Mouse (Mus musculus): ENCODE results near the gene Ppil3. TPM values are rescaled to one million over a fixed set of nuclear protein-coding genes. Genes with fewer than 3 reads are reported as not detected.

The Ppil3 gene
- polyA plus RNA-seq, 1 experiment, result 0.43 TPM

DNA sequence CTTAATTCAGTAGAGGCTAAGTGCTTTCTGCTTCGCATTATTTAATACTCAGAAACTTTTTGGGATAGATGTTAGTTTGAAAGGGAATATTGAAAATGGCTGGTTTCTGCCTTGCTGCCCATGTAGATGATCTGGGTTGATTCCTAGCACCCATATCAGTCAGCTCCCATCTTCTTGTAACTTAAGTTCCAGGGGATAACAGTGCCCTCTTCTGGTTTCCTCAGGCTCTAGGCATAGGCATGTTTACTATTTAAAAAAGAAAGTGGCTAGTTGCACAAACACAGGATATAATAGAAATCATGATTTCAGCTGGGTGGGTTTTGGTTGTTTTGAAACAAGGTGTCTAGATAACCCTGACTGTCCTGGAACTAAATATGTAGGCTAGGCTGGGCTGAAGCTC is 49.1 kb downstream of the Ppil3 start:
- Histone ChIP-seq H3K9me3 (ENCODE audit: control insufficient read depth, low read length) (no peaks in the 10 kb centered on the region), H3K36me3 (ENCODE audit: control insufficient read depth) (peaks cover 66% of the 10 kb centered on the region), H3K4me1 (ENCODE audit: control insufficient read depth) (peaks cover 32% of the 10 kb centered on the region), H3K4me3 (replicated peaks) (no peak overlapping the region), H3K27me3 (ENCODE audit: control insufficient read depth) (no peaks in the 10 kb centered on the region)
- TF ChIP-seq GATA1 (IDR thresholded peaks at IDR 0.05; ENCODE audit: low read length) (no peak), TAL1 (IDR thresholded peaks at IDR 0.05; ENCODE audit: low read length) (no peak)

DNA sequence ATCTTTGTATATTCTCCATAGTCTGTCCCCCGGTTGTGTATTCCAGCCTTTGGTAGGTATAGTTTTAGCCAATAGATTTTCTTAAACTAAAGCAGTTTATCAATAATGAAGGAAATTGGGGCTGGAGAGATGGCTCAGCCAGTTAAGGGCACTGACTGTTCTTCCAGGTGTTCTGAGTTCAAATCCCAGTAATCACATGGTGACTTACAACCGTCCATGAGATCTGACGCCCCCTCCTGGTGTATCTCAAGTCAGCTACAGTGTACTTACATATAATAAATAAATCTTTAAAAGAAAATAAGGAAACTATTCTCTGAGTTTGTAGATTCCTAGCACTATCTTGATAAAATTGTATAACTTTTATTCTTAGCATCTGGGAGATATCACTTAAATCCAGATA is 49.9 kb downstream of the Ppil3 start:
- Histone ChIP-seq H3K4me3 (replicated peaks) (no peak overlapping the region), H3K36me3 (ENCODE audit: control insufficient read depth) (peaks cover 58% of the 10 kb centered on the region), H3K9me3 (ENCODE audit: control insufficient read depth, low read length) (no peaks in the 10 kb centered on the region), H3K27me3 (ENCODE audit: control insufficient read depth) (no peaks in the 10 kb centered on the region), H3K4me1 (ENCODE audit: control insufficient read depth) (peaks cover 34% of the 10 kb centered on the region)
- TF ChIP-seq GATA1 (IDR thresholded peaks at IDR 0.05; ENCODE audit: low read length) (no peak), TAL1 (IDR thresholded peaks at IDR 0.05; ENCODE audit: low read length) (no peak)

DNA sequence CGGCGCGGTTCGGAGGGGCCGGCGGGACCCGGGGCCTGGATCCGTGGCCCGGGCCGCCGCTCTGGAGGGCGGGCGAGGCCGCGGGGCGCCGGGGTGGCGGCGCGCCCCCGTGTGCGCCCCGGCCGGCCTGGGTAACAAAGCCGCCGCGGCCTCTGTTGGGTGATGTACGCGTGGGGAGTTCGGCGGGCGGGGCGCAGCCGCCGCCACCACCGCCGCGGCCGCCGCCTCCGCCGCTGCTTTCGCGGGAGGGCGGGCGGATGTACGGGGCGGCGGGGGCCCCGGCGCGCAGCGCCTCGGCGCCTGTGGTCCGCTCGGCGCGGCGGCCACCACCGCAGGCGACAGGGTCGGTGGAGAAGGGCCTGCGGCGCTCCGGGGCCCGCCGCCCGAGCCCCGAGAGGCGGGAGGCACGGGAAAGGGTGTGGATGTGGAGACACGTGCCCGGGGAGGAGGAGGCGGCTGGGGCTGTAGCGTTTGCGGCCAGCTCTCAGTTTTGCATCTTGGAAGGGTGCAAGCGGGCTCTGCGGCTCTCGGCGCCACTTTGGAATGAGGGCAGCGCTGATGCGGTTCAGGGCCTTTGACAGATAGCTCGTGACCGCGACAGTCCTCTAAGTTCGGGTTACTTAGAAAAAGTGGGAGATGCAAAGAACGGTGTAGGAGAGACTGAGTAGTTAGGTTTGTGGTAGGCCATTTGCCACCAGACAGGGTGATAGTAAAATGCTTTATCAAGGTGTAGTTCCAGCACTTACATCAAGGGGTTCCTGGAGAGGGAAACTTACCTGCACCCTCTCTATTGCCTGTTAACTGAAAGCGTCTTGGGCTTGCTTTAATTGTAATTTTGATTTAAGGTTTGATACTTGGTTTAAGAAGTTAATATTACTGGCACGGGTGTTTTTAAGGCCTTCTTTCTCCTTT is 51.7 kb downstream of the Ppil3 start:
- Histone ChIP-seq H3K36me3 (ENCODE audit: control insufficient read depth) (peaks cover 40% of the 10 kb centered on the region), H3K9me3 (ENCODE audit: control insufficient read depth, low read length) (no peaks in the 10 kb centered on the region), H3K4me3 (replicated peaks) (peak overlapping the region; percentile 92), H3K27me3 (ENCODE audit: control insufficient read depth) (no peaks in the 10 kb centered on the region), H3K4me1 (ENCODE audit: control insufficient read depth) (peaks cover 34% of the 10 kb centered on the region)
- no peak for TF ChIP-seq GATA1 (IDR thresholded peaks at IDR 0.05; ENCODE audit: low read length)
- TF ChIP-seq TAL1 (IDR thresholded peaks at IDR 0.05; ENCODE audit: low read length), result no peak

DNA sequence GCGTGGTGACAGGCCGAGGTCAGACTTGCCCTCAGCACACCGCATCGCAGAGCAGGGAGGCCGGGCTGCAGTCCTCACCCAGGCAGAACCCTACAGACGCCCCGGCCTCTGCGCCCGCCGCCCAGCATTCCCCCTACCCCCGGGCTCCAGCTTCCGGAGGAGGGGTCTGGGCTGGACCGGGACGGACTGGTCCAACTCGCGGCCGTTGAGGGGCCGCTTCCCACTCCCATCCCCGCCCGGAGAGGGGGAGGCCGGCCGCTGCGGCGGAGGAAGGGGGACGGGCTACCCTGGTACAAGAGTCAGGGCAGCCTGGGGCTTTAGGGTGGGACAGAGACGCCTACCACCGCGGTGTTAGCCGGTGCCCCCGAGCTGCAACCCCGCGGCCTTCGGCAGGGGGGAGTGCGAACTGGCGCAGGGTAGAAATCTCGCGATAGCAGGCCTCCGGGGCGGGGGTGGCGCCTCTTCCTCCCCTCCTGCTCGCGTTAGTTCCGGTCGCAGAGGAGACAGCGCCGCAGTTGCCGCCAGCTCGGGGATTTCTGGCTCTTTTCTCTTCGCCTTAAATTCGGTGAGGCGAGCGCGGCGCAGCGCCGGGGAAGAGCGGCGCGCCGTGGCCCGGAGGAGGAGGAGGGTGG is 52.5 kb downstream of the Ppil3 start, which contains the start of gene Bzw1:
Bzw1 (plus strand) TSS at position 247 of the 632 bp plus-strand sequence.
- H3K36me3 ChIP-seq (ENCODE audit: control insufficient read depth), result peaks cover 32% of the 10 kb centered on the region
- H3K4me1 ChIP-seq (ENCODE audit: control insufficient read depth), result peaks cover 34% of the 10 kb centered on the region
- no peaks in the 10 kb centered on the region for H3K9me3 ChIP-seq (ENCODE audit: control insufficient read depth, low read length)
- TF ChIP-seq TAL1 (IDR thresholded peaks at IDR 0.05; ENCODE audit: low read length) (no peak), GATA1 (IDR thresholded peaks at IDR 0.05; ENCODE audit: low read length) (no peak)
- no peaks in the 10 kb centered on the region for H3K27me3 ChIP-seq (ENCODE audit: control insufficient read depth)
- H3K4me3 ChIP-seq (replicated peaks), result peak within 1 kb of the TSS; percentile 92

DNA sequence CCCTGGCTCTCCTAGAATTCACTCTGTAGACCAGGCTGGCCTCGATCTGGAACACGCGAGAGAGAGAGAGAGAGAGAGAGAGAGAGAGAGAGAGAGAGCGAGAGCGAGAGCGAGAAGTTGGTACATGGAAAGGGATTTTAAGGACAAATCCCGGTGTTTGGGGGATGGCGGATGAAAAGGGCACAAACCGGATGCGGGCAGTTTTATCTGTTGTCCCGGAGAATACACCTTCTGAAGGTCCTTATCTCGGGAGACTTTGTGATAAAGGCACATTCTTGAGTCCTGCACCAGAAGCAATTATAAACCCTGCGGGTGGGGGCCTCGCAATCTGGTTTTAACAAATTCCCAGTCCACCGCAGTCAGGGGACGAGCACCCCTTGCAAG is 53.0 kb downstream of the Ppil3 start:
- H3K36me3 ChIP-seq (ENCODE audit: control insufficient read depth), result peaks cover 27% of the 10 kb centered on the region
- no peak for TF ChIP-seq TAL1 (IDR thresholded peaks at IDR 0.05; ENCODE audit: low read length)
- 0 out of 2 replicates have a peak, but pooled peaks have one; percentile 12 for TF ChIP-seq GATA1 (IDR thresholded peaks at IDR 0.05; ENCODE audit: low read length)
- H3K4me3 ChIP-seq (replicated peaks), result peak overlapping the region; percentile 92
- H3K9me3 ChIP-seq (ENCODE audit: control insufficient read depth, low read length), result no peaks in the 10 kb centered on the region
- peaks cover 34% of the 10 kb centered on the region for H3K4me1 ChIP-seq (ENCODE audit: control insufficient read depth)
- H3K27me3 ChIP-seq (ENCODE audit: control insufficient read depth), result no peaks in the 10 kb centered on the region

DNA sequence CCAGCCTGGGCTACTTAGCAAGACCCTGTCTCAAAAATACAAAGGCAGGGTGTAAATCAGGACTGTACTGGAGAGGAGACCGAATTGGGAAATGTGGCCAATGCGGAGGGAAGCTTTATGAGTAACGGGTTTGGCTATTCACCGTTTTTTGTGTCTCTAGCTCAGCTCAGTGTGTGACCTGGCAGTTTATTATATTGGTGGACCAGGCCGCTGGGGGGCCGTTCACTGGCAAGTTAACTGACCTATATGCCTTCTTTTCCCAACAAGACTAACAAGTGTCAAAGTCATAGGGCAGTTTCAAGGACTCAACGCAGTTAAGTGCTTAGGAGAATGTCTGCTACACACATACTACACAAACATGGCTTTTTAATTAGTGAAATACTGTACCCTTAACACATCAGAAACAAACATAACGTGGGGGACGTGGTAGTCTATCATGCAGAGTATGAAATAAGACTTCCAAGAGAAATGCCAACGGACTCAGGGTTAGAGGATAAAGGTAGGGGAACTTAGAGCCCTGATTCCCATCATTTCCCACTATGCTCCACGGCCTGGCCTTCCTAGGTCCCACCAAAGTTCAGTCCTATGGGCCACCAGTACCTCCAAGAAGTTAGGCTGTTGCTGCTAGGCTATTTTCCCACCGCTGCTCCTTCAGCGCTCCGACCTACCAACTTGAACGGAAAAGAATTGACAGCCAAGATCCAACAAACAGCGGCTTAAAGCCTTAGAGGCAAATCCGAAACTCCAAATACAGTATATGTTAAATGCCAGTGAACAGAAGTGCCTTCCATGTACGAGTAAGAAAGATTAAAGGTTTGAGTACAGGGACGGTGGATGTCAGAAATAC is 53.6 kb downstream of the Ppil3 start:
- Histone ChIP-seq H3K36me3 (ENCODE audit: control insufficient read depth) (peaks cover 21% of the 10 kb centered on the region), H3K9me3 (ENCODE audit: control insufficient read depth, low read length) (no peaks in the 10 kb centered on the region), H3K27me3 (ENCODE audit: control insufficient read depth) (no peaks in the 10 kb centered on the region), H3K4me3 (replicated peaks) (peak overlapping the region; percentile 92), H3K4me1 (ENCODE audit: control insufficient read depth) (peaks cover 34% of the 10 kb centered on the region)
- TF ChIP-seq TAL1 (IDR thresholded peaks at IDR 0.05; ENCODE audit: low read length) (no peak), GATA1 (IDR thresholded peaks at IDR 0.05; ENCODE audit: low read length) (no peak)

DNA sequence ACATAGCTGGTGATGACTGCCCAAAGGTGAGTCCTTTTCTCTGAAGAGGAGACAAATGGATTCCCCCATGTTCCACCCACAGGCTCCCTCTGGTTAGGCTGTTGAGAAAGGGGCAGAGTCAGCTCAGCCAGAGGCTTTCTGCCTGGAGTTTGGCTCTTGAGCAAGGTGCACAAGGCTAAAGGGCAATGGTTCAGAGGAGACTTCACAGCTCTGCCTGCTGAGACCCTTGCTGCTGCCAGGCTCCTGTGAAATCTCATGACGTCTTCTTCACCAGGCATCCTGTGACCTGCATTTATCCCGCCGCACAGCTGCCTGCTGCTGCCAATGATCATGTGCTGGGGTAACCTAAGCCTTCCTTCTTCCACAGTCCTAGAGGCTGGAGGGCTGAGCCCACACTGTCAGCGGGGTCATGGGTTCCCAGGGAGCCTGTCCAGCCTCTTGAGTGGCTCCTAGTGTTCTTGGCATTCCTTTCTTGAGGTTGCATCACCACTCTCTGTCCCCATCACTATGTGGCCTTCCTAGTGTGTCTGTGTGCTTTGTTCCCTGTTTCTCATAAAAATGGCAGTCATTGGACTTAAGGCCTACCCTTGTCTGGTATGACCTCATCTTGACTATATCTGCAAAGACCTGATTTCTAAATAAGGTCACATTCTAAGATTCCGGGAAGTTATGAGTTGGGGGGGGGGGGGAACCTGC is 62.6 kb downstream of the Ppil3 start:
- TF ChIP-seq GATA1 (IDR thresholded peaks at IDR 0.05; ENCODE audit: low read length), result no peak
- TF ChIP-seq TAL1 (IDR thresholded peaks at IDR 0.05; ENCODE audit: low read length), result no peak
- H3K27me3 ChIP-seq (ENCODE audit: control insufficient read depth), result peaks cover 6% of the 10 kb centered on the region
- no peaks in the 10 kb centered on the region for H3K9me3 ChIP-seq (ENCODE audit: control insufficient read depth, low read length)
- no peaks in the 10 kb centered on the region for H3K36me3 ChIP-seq (ENCODE audit: control insufficient read depth)
- no peak overlapping the region for H3K4me3 ChIP-seq (replicated peaks)
- no peaks in the 10 kb centered on the region for H3K4me1 ChIP-seq (ENCODE audit: control insufficient read depth)

Other genes starting within 250 kb of the Ppil3 start
- not detected in 2 replicates for gene Aox4, start 235.1 kb downstream of the Ppil3 start, polyA plus RNA-seq (2012)
- gene Aox2, start 167.2 kb downstream of the Ppil3 start, polyA plus RNA-seq (2012), result not detected in 2 replicates
- 0.15 and 0.30 TPM in 2 replicates for gene Bzw1, start 52.6 kb downstream of the Ppil3 start, polyA plus RNA-seq (2012)
- 1.5 and 2.9 TPM in 2 replicates for gene Clk1, start 21.4 kb downstream of the Ppil3 start, polyA plus RNA-seq (2012)
- gene Nif3l1, start 335 bp downstream of the Ppil3 start, polyA plus RNA-seq (2012), result 0.08 and 0.25 TPM in 2 replicates
- gene Orc2, start 59.6 kb upstream of the Ppil3 start, polyA plus RNA-seq (2012), result 2.7 and 2.8 TPM in 2 replicates
- gene Fam126b, start 140.8 kb upstream of the Ppil3 start, polyA plus RNA-seq (2012), result 0.03 TPM in 2 replicates
- 0.62 and 1.2 TPM in 2 replicates for gene Ndufb3, start 140.9 kb upstream of the Ppil3 start, polyA plus RNA-seq (2012)

Measured in erythroblast, embryonic 14.5 days (primary cell).